Mouse (Mus musculus) heart, postnatal 0 days (tissue): ENCODE results near the gene Hoxa11. TPM values are rescaled to one million over a fixed set of nuclear protein-coding genes. Genes with fewer than 3 reads are reported as not detected.

Source experiments
- ATAC-seq: fragments of 200-750 bp; cut with Nextera tagmentation; 2 replicates; pipeline ENCODE4 v1.8.0; 2017; ENCODE audit warnings: low read depth, moderate number of reproducible peaks, moderate library complexity; ENCODE audit not compliant: insufficient read depth
- DNase-seq: peaks from one replicate; pipeline ENCODE4 v3.0.0-alpha.2; 2016; ENCODE audit warnings: low spot score
- H3K27ac ChIP-seq: fragments of 300-500 bp; sonication (generic); 2 replicates; pipeline ENCODE4 v1.5.1; 2014; ENCODE audit warnings: low read depth, mild to moderate bottlenecking
- H3K27me3 ChIP-seq: fragments of 300-500 bp; sonication (generic); 2 replicates; pipeline ENCODE4 v1.6.1; 2014; ENCODE audit warnings: low read length, mixed read lengths; ENCODE audit not compliant: control insufficient read depth, insufficient read depth
- H3K36me3 ChIP-seq: fragments of 300-500 bp; sonication (generic); replicated peaks from 2 replicates; pipeline ENCODE4 v1.6.1; 2014; ENCODE audit warnings: low read length, mixed read lengths; ENCODE audit not compliant: control insufficient read depth, insufficient read depth
- H3K4me1 ChIP-seq: fragments of 300-500 bp; sonication (generic); 2 replicates; pipeline ENCODE4 v1.6.1; 2014; ENCODE audit warnings: antibody characterized with exemption; ENCODE audit not compliant: control insufficient read depth, insufficient read depth
- H3K4me2 ChIP-seq: fragments of 300-500 bp; sonication (generic); 2 replicates; pipeline ENCODE4 v1.6.1; 2014; ENCODE audit warnings: low read depth, mild to moderate bottlenecking, low read length, moderate library complexity
- H3K4me3 ChIP-seq: fragments of 300-500 bp; sonication (generic); 2 replicates; pipeline ENCODE4 v1.5.1; 2014; ENCODE audit warnings: low read depth, low read length
- H3K9ac ChIP-seq: fragments of 300-500 bp; sonication (generic); replicated peaks from 2 replicates; pipeline ENCODE4 v1.6.1; 2014; ENCODE audit warnings: low read depth, low read length, mixed read lengths
- H3K9me3 ChIP-seq: fragments of 300-500 bp; sonication (generic); replicated peaks from 2 replicates; pipeline ENCODE4 v1.6.1; 2016; ENCODE audit warnings: low read length; ENCODE audit not compliant: control insufficient read depth
- CTCF ChIP-seq: IDR thresholded peaks from 2 replicates; pipeline ENCODE4 v1.5.1; 2016; ENCODE audit warnings: antibody characterized with exemption, control low read depth, low read depth
- EP300 ChIP-seq: IDR thresholded peaks from 2 replicates; pipeline ENCODE4 v1.6.1; 2016; ENCODE audit warnings: antibody characterized with exemption, low read depth
- WGBS: fragments of 180-500 bp; shearing (Covaris S2); extraction: QIAGEN DNeasy Blood & Tissue Kit; methylation state at CpG from one replicate; pipeline ENCODE4 v1.1.7; 2014; 5-methylcytosine and 5-hydroxymethylcytosine counted together
- polyA plus RNA-seq: library from polyadenylated mRNA; unstranded; fragments of >200 nt; fragmentation: Nextera tagmentation; extraction: Ambion mirVana; gene quantifications from 2 replicates; pipeline ENCODE4 v1.2.1, GENCODE M21; 2015
- total RNA-seq: library from RNA; depleted of rRNA; stranded (reverse); fragments of >200 nt; gene quantifications from 2 replicates; pipeline ENCODE4 v1.2.3, GENCODE M21; 2014; ENCODE audit warnings: low replicate concordance

Gene Hoxa11
- total and polyA plus RNA-seq, 2 experiments from 2014 or later, result 0.11 TPM; not detected in 1

DNA sequence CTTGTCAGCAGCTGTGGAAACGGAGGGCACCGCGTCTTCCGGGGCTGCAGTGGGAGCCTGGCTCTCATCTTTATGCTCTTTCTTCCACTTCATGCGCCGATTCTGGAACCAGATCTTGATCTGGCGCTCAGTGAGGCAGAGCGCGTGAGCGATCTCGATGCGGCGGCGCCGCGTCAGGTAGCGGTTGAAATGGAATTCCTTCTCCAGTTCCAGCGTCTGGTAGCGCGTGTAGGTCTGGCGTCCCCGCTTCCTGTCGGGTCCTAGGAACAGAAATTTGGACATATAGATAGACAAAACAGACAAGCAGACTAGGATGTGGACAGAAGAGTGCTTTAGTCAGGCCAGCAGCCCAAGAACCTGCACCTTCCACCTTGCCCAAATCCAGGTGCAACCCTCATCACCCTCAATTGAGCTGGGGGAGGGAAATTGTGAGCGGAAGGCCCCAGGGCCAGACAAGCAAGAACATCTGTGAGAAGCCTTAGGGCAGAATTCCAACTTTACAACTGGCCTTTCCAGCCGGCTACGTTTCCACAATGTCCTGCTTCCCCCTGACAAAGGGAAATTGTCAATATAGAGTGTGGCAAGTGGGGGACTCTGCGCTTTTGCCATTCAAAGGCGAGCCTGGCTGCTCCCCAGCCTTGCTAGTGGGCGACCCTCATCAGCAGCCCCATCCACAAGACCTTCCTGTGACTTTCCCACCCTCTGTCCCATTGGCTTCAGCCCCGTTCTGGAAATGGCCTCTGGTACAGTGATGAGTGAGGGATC is 29.7 kb downstream of the Hoxa11 start:
- WGBS, result 4% methylated on average over 30 of the region's 30 CpGs
- Histone ChIP-seq H3K27me3 (peaks cover 100% of the 10 kb centered on the region), H3K9ac (no peak overlapping the region), H3K36me3 (no peaks in the 10 kb centered on the region), H3K9me3 (no peaks in the 10 kb centered on the region), H3K4me2 (no peak overlapping the region), H3K4me3 (0 out of 2 replicates have a peak overlapping the region, but pooled peaks have one; percentile 7), H3K27ac (no peak overlapping the region), H3K4me1 (no peaks in the 10 kb centered on the region)
- no peak for ATAC-seq
- DNase-seq, result no peak
- no peak for TF ChIP-seq CTCF
- no peak for TF ChIP-seq EP300

- ATAC-seq (no peak), DNase-seq (no peak)
- peaks cover 100% of the 10 kb centered on the region for H3K27me3 ChIP-seq
- TF ChIP-seq CTCF, result no peak
- no peak for TF ChIP-seq EP300
- H3K4me3 ChIP-seq, result no peak overlapping the region
- H3K9me3 ChIP-seq, result no peaks in the 10 kb centered on the region
- no peak overlapping the region for H3K27ac ChIP-seq
- H3K36me3 ChIP-seq, result no peaks in the 10 kb centered on the region
- no peak overlapping the region for H3K9ac ChIP-seq
- no peak overlapping the region for H3K4me2 ChIP-seq
- H3K4me1 ChIP-seq, result no peaks in the 10 kb centered on the region
- WGBS, result 21% methylated on average over 3 of the region's 3 CpGs
These were observed 30.5 kb downstream of the Hoxa11 start for GRCm38 (mm10) chr6:52215070-52215469.

GRCm38 (mm10) chr6:52214271-52214670 is 31.3 kb downstream of the Hoxa11 start:
- WGBS, result 15% methylated on average over 5 of the region's 5 CpGs
- H3K9me3 ChIP-seq, result no peaks in the 10 kb centered on the region
- ATAC-seq (no peak), DNase-seq (no peak)
- no peak overlapping the region for H3K9ac ChIP-seq
- H3K4me1 ChIP-seq, result no peaks in the 10 kb centered on the region
- TF ChIP-seq CTCF, result no peak
- no peak for TF ChIP-seq EP300
- peaks cover 100% of the 10 kb centered on the region for H3K27me3 ChIP-seq
- no peak overlapping the region for H3K27ac ChIP-seq
- H3K4me3 ChIP-seq, result no peak overlapping the region
- no peak overlapping the region for H3K4me2 ChIP-seq
- no peaks in the 10 kb centered on the region for H3K36me3 ChIP-seq

GRCm38 (mm10) chr6:52213119-52213986 is 32.3 kb downstream of the Hoxa11 start, which contains the start of the genes Hoxa3 and Gm28308:
Gene Hoxa3 (minus strand): TSS chr6:52213336.
Gene Gm28308 (minus strand): TSS chr6:52213339.
- Histone ChIP-seq H3K9ac (no peak within 1 kb of the TSS), H3K27ac (no peak within 1 kb of the TSS), H3K9me3 (no peaks in the 10 kb centered on the region), H3K4me1 (no peaks in the 10 kb centered on the region), H3K27me3 (peaks cover 100% of the 10 kb centered on the region), H3K36me3 (no peaks in the 10 kb centered on the region), H3K4me3 (peak within 1 kb of the TSS; percentile 32), H3K4me2 (peak within 1 kb of the TSS; percentile 43)
- ATAC-seq (no peak), DNase-seq (no peak)
- TF ChIP-seq CTCF, result no peak
- TF ChIP-seq EP300, result no peak
- 4% methylated on average over 38 of the region's 38 CpGs for WGBS

GRCm38 (mm10) chr6:52212556-52213118 is 33.0 kb downstream of the Hoxa11 start:
- no peak overlapping the region for H3K9ac ChIP-seq

More at GRCm38 (mm10) chr6:52212556-52213118, 33.0 kb downstream of the Hoxa11 start:
- Histone ChIP-seq H3K4me2 (peak overlapping the region; percentile 43), H3K4me3 (peak overlapping the region; percentile 32), H3K9me3 (no peaks in the 10 kb centered on the region), H3K36me3 (no peaks in the 10 kb centered on the region), H3K4me1 (no peaks in the 10 kb centered on the region), H3K27me3 (peaks cover 99% of the 10 kb centered on the region), H3K27ac (no peak overlapping the region)
- DNase-seq (no peak), ATAC-seq (no peak)
- no peak for TF ChIP-seq EP300
- no peak for TF ChIP-seq CTCF
- WGBS, result 3% methylated on average over 22 of the region's 22 CpGs
